Mouse (Mus musculus) lung, postnatal 10 days (tissue): ENCODE data around the gene Npc2.

Experiments
- DNase-seq: peaks from one replicate; pipeline ENCODE4 v3.0.0; 2021

Gene Npc2

GRCm38 (mm10) chr12:84726391-84726790 is 46.6 kb downstream of the Npc2 start:
- no peak for DNase-seq

- no peak for DNase-seq
Measured at GRCm38 (mm10) chr12:84718462-84719244, 54.3 kb downstream of the Npc2 start.

DNA sequence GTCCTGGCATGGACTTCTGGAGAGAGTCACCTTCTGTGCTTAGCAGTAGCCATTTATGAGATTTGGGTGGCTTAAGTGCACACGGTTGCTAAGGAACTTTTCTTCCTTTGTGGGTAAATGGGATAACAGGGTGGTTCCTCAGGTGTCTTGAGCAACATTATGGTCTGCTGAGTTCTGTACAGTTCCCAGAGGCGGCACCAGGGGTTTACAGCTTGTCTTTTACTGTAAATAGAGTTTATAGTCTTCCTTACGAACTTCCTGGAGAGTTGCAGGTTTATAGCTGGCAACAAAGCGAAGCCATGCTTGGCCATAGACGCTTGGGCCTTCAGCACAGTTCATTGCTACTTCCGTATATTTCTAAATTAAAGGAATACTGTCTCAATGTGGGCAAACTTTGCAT is 58.4 kb downstream of the Npc2 start:
- DNase-seq: no peak

DNA sequence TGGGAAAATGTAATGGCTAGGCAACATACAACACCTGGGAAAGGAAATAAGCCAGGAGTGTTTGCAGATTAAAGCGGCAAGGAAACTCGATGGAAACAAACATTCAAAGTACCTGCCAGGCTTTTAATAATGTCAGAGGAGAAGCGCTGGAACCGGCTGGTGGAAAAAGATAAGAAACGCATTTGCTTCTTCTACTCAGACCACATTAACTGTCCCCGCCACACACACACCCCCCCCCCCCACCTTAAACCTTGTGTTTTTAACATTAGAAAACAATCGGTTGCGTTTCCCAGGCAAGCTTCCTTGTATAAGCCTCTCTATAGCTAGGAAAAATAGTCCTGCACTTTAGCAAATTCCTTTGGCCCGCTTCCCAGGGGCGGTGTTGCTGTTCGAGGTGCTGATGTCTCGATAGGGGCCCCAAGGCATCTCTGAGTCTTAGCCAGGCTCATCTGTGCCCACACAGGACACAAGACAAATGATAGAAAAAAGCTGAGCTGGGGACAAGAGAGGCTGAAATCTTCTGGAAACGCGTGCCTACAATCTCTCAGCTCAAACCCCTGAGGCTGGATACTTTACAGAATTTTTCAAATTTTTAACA is 63.0 kb downstream of the Npc2 start:
- peak; percentile 61 for DNase-seq

DNA sequence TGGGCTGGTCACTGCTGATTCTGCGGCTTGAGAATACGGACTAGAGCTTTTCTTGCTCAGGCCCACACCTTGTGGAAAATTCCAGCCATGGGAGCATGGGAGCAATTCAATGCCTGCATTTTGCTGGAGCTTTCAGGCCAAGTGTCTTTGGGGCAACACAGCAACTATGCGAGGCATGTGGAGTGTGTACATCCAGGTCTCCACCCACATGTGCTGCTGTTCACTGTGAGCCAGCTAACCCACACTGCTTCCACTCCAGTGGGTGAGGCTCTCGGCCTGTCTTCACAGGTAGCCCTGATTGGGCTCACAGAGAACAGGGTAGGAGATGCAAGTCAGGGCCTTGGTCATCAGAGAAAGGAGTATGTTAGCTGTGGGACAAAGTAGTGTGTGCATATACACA is 65.1 kb downstream of the Npc2 start:
- peak; percentile 12 for DNase-seq

- no peak for DNase-seq
Measured at GRCm38 (mm10) chr12:84706886-84707285, 66.1 kb downstream of the Npc2 start.
